Mouse (Mus musculus) intestine, embryonic 14.5 days (tissue): Measurements from ENCODE around the gene Igf2bp1. TPM values are rescaled to one million over a fixed set of nuclear protein-coding genes. Genes with fewer than 3 reads are reported as not detected.
"Not testable (repeated sequence)": the region's sequence is repeated elsewhere in the genome, so short reads cannot be mapped to it uniquely, and the experiment has no call there.

Source experiments
- ATAC-seq: fragments of 200-750 bp; cut with Nextera tagmentation; replicated peaks from 2 replicates; pipeline ENCODE4 v1.8.0; 2017; ENCODE audit warnings: low read depth, moderate number of reproducible peaks, moderate TSS enrichment, moderate library complexity; ENCODE audit not compliant: low FRiP score, low TSS enrichment
- DNase-seq: peaks from one replicate; pipeline ENCODE4 v3.0.0-alpha.2; 2018; ENCODE audit warnings: low spot score
- H3K27ac ChIP-seq: fragments of 300-500 bp; sonication (generic); 2 replicates; pipeline ENCODE4 v1.5.1; 2014; ENCODE audit warnings: low read depth, mild to moderate bottlenecking, control low read depth
- H3K27me3 ChIP-seq: fragments of 300-500 bp; sonication (generic); replicated peaks from 2 replicates; pipeline ENCODE4 v1.6.1; 2014; ENCODE audit warnings: low read length, control low read depth; ENCODE audit not compliant: control insufficient read depth, insufficient read depth
- H3K36me3 ChIP-seq: fragments of 300-500 bp; sonication (generic); 2 replicates; pipeline ENCODE4 v1.6.1; 2014; ENCODE audit warnings: low read length, control low read depth; ENCODE audit not compliant: control insufficient read depth, insufficient read depth
- H3K4me1 ChIP-seq: fragments of 300-500 bp; sonication (generic); replicated peaks from 2 replicates; pipeline ENCODE4 v1.6.1; 2014; ENCODE audit warnings: low read length, control low read depth, mixed read lengths; ENCODE audit not compliant: control insufficient read depth, insufficient read depth
- H3K4me2 ChIP-seq: fragments of 300-500 bp; sonication (generic); 2 replicates; pipeline ENCODE4 v1.6.1; 2014; ENCODE audit warnings: low read length
- H3K4me3 ChIP-seq: fragments of 300-500 bp; sonication (generic); 2 replicates; pipeline ENCODE4 v1.5.1; 2014; ENCODE audit warnings: low read depth, low read length, control low read depth, mixed read lengths
- H3K9ac ChIP-seq: fragments of 300-500 bp; sonication (generic); 2 replicates; pipeline ENCODE4 v1.6.1; 2014; ENCODE audit warnings: mild to moderate bottlenecking, low read length
- H3K9me3 ChIP-seq: fragments of 300-500 bp; sonication (generic); 2 replicates; pipeline ENCODE4 v1.6.1; 2016; ENCODE audit warnings: low read length, control low read depth; ENCODE audit not compliant: control insufficient read depth
- WGBS: fragments of 180-500 bp; shearing (Covaris S2); extraction: QIAGEN DNeasy Blood & Tissue Kit; methylation state at CpG from one replicate; pipeline ENCODE4 v1.1.7; 2014; 5-methylcytosine and 5-hydroxymethylcytosine counted together
- polyA plus RNA-seq: library from polyadenylated mRNA; unstranded; fragments of >200 nt; fragmentation: Nextera tagmentation; extraction: Ambion mirVana; gene quantifications from 2 replicates; pipeline ENCODE4 v1.2.1, GENCODE M21; 2014

Gene Igf2bp1
- polyA plus RNA-seq, 1 experiment from 2014 or later: 35.7 TPM

DNA sequence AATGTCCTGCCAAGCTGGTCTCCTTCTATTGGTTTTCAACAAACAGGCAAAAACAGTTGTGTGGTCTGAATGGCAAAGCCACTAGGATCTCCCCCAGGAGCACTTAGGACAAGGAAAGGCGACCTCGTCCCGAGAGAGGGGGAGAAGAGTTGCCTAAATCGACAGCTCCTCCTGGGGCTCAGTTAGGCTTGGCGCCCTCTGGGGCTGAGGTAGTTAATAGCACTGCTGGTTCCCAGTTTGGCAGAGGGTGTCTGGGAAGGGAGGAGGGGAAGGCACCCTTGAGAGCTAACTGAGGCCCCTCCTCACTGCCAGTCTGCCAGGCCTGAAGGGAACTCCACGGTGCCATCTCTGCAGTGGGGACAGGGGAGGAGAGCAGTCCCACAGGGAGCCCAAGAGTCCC, 46.6 kb downstream of the Igf2bp1 start:
- DNase-seq: no peak
- Histone ChIP-seq H3K4me2 (no peak overlapping the region), H3K9ac (no peak overlapping the region), H3K27me3 (no peaks in the 10 kb centered on the region), H3K36me3 (peaks cover 54% of the 10 kb centered on the region), H3K4me3 (no peak overlapping the region), H3K27ac (no peak overlapping the region), H3K9me3 (no peaks in the 10 kb centered on the region), H3K4me1 (no peaks in the 10 kb centered on the region)
- ATAC-seq: no peak
- 67% methylated on average over 6 of the region's 6 CpGs for WGBS

DNA sequence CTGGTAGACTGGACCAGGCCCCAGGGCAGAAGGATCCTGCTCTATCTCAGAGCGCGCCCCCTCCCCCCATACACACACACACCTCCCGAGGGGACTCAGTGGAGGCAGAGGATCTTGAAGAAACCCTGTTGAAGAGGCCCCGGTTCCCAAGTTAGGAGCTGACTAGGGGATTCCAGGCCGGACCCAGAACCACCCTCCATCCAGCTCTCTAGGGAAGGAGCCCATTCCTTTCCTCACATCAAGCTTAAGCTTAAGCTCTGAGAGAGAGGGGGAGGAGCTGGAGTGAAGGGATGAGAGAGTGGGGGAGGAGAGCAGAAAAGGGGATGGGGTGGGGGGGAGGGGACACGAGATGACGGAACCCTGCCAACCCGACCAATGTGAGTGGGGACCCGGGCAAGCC, 47.5 kb downstream of the Igf2bp1 start:
- Histone ChIP-seq H3K27me3 (no peaks in the 10 kb centered on the region), H3K9me3 (no peaks in the 10 kb centered on the region), H3K4me2 (no peak overlapping the region), H3K36me3 (peaks cover 45% of the 10 kb centered on the region), H3K27ac (no peak overlapping the region), H3K4me1 (no peaks in the 10 kb centered on the region), H3K4me3 (no peak overlapping the region), H3K9ac (no peak overlapping the region)
- WGBS: 74% methylated on average over 9 of the region's 9 CpGs
- DNase-seq: no peak
- ATAC-seq: no peak

DNA sequence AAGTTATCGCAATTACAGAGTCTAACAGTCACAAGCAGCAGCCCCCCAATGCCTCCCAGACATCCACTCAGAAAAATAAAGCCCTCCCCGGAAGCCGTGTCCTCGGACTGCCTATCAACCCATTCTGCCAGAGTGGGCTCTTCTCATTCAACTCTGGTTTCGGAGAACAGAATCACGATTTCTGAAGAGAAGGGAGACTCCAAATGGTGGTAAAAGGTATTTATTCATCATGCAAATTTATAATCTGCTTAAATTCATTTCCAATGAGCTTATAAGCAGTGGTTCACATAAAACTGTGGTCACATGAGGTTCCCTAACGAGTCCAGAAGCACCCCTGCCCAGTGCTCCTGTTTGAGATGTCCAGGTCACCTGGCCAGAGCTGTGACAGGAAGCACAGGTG, 48.3 kb downstream of the Igf2bp1 start:
- DNase-seq (no peak), ATAC-seq (no peak)
- Histone ChIP-seq H3K27ac (no peak overlapping the region), H3K27me3 (no peaks in the 10 kb centered on the region), H3K9me3 (no peaks in the 10 kb centered on the region), H3K4me3 (no peak overlapping the region), H3K4me1 (no peaks in the 10 kb centered on the region), H3K9ac (no peak overlapping the region), H3K4me2 (no peak overlapping the region), H3K36me3 (peaks cover 37% of the 10 kb centered on the region)
- 71% methylated on average over 7 of the region's 7 CpGs for WGBS

- DNase-seq (no peak), ATAC-seq (no peak)
- Histone ChIP-seq H3K9ac (no peak overlapping the region), H3K4me3 (no peak overlapping the region), H3K4me1 (no peaks in the 10 kb centered on the region), H3K27ac (no peak overlapping the region), H3K4me2 (no peak overlapping the region), H3K36me3 (0 out of 2 replicates have a peak, but pooled peaks cover 2% of the 10 kb centered on the region), H3K27me3 (no peaks in the 10 kb centered on the region), H3K9me3 (no peaks in the 10 kb centered on the region)
- WGBS: 83% methylated on average over 5 of the region's 5 CpGs
Observed at GRCm38 (mm10) chr11:95953313-95953712, 52.4 kb downstream of the Igf2bp1 start.

DNA sequence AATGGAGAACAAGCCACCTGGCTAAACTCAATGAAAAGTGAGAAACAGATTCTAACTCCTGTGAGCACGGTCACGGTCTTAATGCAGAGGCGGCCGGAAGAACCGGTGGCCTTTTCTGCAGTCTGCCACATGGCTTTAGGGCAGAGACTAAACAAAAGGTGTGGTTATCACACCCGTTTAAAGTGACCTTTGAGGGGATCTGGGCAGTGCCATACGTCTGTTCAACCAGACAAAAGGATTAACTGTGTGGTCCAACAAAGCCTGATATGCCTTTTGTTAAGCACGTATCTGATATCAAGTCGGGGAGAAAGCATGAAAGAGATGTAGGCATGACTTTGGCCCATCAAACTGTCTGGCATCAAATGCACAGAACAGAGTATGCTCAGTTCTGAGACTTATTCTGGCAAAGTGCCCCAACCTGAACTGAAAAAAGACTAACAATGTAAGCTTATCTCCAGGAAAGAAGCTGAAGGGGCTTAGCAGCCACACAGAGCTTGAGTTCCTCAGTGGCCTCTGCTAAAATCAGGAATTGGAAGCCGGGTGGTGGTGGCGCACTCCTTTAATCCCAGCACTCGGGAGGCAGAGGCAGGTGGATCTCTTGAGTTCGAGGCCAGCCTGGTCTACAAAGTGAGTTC, 59.8 kb downstream of the Igf2bp1 start:
- H3K4me1 ChIP-seq: no peaks in the 10 kb centered on the region
- H3K27me3 ChIP-seq: no peaks in the 10 kb centered on the region
- ATAC-seq (no peak), DNase-seq (no peak)
- no peak overlapping the region for H3K9ac ChIP-seq
- H3K4me3 ChIP-seq: no peak overlapping the region
- H3K9me3 ChIP-seq: no peaks in the 10 kb centered on the region
- H3K4me2 ChIP-seq: no peak overlapping the region
- no peak overlapping the region for H3K27ac ChIP-seq
- 75% methylated on average over 13 of the region's 13 CpGs for WGBS
- H3K36me3 ChIP-seq: no peaks in the 10 kb centered on the region

- no peak overlapping the region for H3K27ac ChIP-seq
- no peak overlapping the region for H3K4me2 ChIP-seq
- WGBS: 34% methylated on average over 11 of the region's 11 CpGs
- H3K36me3 ChIP-seq: no peaks in the 10 kb centered on the region
- no peak for DNase-seq
- H3K4me1 ChIP-seq: no peaks in the 10 kb centered on the region
- H3K4me3 ChIP-seq: no peak overlapping the region
- ATAC-seq: 0 out of 2 replicates have a peak, but pooled peaks have one; percentile 32
- H3K9me3 ChIP-seq: no peaks in the 10 kb centered on the region
- H3K27me3 ChIP-seq: no peaks in the 10 kb centered on the region
- no peak overlapping the region for H3K9ac ChIP-seq
Observed at GRCm38 (mm10) chr11:95939828-95940507, 65.8 kb downstream of the Igf2bp1 start.

- ATAC-seq (no peak), DNase-seq (no peak)
- no peak overlapping the region for H3K27ac ChIP-seq
- no peak overlapping the region for H3K9ac ChIP-seq
- no peak overlapping the region for H3K4me3 ChIP-seq
- H3K4me1 ChIP-seq: no peaks in the 10 kb centered on the region
- no peaks in the 10 kb centered on the region for H3K9me3 ChIP-seq
- H3K36me3 ChIP-seq: no peaks in the 10 kb centered on the region
- 68% methylated on average over 6 of the region's 6 CpGs for WGBS
- H3K27me3 ChIP-seq: no peaks in the 10 kb centered on the region
- H3K4me2 ChIP-seq: no peak overlapping the region
Observed at GRCm38 (mm10) chr11:95936409-95936808, 69.3 kb downstream of the Igf2bp1 start.

DNA sequence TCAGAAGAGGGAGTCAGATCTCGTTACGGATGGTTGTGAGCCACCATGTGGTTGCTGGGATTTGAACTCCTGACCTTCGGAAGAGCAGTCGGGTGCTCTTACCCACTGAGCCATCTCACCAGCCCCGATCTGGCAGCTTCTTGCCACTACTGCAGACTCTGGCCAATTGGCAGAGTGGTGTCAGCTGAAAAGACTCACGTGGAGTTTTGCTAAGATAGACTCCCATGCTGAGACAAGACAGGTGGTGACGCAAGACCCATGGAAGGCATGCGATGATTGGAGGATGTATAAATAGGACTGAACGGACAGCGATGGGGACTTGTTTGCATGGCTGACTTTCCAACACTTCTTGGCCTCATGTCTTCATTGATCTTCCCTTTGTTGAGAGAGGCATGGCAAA, 73.6 kb downstream of the Igf2bp1 start:
- H3K4me3 ChIP-seq, H3K27me3 ChIP-seq, H3K27ac ChIP-seq, H3K9ac ChIP-seq, H3K4me1 ChIP-seq, H3K9me3 ChIP-seq, H3K36me3 ChIP-seq, H3K4me2 ChIP-seq, DNase-seq, ATAC-seq: not testable (repeated sequence)
- 94% methylated on average over 8 of the region's 10 CpGs for WGBS

GRCm38 (mm10) chr11:95926398-95926797, 79.3 kb downstream of the Igf2bp1 start:
- peaks cover 4% of the 10 kb centered on the region; the same call in 1 of the 2 replicates for H3K9me3 ChIP-seq
- H3K36me3 ChIP-seq: no peaks in the 10 kb centered on the region
- no peak overlapping the region for H3K4me2 ChIP-seq
- H3K4me3 ChIP-seq: no peak overlapping the region
- DNase-seq (no peak), ATAC-seq (no peak)
- H3K4me1 ChIP-seq: no peaks in the 10 kb centered on the region
- H3K27me3 ChIP-seq: no peaks in the 10 kb centered on the region; the same call in 1 of the 2 replicates
- H3K27ac ChIP-seq: peak overlapping the region; percentile 18; the same call in 1 of the 2 replicates
- no peak overlapping the region for H3K9ac ChIP-seq
- 70% methylated on average over 4 of the region's 4 CpGs for WGBS
